Mouse (Mus musculus) lung, embryonic 14.5 days (tissue): ENCODE measurements around the gene Pop5. TPM values are rescaled to one million over a fixed set of nuclear protein-coding genes. Genes with fewer than 3 reads are reported as not detected.

Source experiments
- ATAC-seq: fragments of 200-750 bp; cut with Nextera tagmentation; 2 replicates; pipeline ENCODE4 v1.8.0; 2017; ENCODE audit warnings: mild to moderate bottlenecking, moderate TSS enrichment, moderate library complexity; ENCODE audit not compliant: insufficient read depth
- DNase-seq: peaks from one replicate; pipeline ENCODE4 v3.0.0-alpha.2; 2015
- H3K27ac ChIP-seq: fragments of 300-500 bp; sonication (generic); 2 replicates; pipeline ENCODE4 v1.5.1; 2014; ENCODE audit warnings: low read depth, mild to moderate bottlenecking, moderate library complexity
- H3K27me3 ChIP-seq: fragments of 300-500 bp; sonication (generic); 2 replicates; pipeline ENCODE4 v1.6.1; 2014; ENCODE audit warnings: low read length, control low read depth; ENCODE audit not compliant: insufficient read depth
- H3K36me3 ChIP-seq: fragments of 300-500 bp; sonication (generic); 2 replicates; pipeline ENCODE4 v1.6.1; 2014; ENCODE audit warnings: control low read depth; ENCODE audit not compliant: insufficient read depth
- H3K4me1 ChIP-seq: fragments of 300-500 bp; sonication (generic); 2 replicates; pipeline ENCODE4 v1.6.1; 2014; ENCODE audit warnings: antibody characterized with exemption, control low read depth; ENCODE audit not compliant: insufficient read depth
- H3K4me2 ChIP-seq: fragments of 300-500 bp; sonication (generic); 2 replicates; pipeline ENCODE4 v1.6.1; 2014; ENCODE audit warnings: mild to moderate bottlenecking
- H3K4me3 ChIP-seq: fragments of 300-500 bp; sonication (generic); 2 replicates; pipeline ENCODE4 v1.5.1; 2014; ENCODE audit warnings: low read depth, low read length
- H3K9ac ChIP-seq: fragments of 300-500 bp; sonication (generic); 2 replicates; pipeline ENCODE4 v1.6.1; 2014
- H3K9me3 ChIP-seq: fragments of 300-500 bp; sonication (generic); 2 replicates; pipeline ENCODE4 v1.6.1; 2016; ENCODE audit warnings: low read depth, low read length, control low read depth
- CTCF ChIP-seq: IDR thresholded peaks from 2 replicates; pipeline ENCODE4 v1.5.1; 2016; ENCODE audit warnings: antibody characterized with exemption, low read depth
- WGBS: fragments of 180-500 bp; shearing (Covaris S2); extraction: QIAGEN DNeasy Blood & Tissue Kit; methylation state at CpG from one replicate; pipeline ENCODE4 v1.1.7; 2014; 5-methylcytosine and 5-hydroxymethylcytosine counted together
- polyA plus RNA-seq: library from polyadenylated mRNA; unstranded; fragments of >200 nt; fragmentation: Nextera tagmentation; extraction: Ambion mirVana; gene quantifications from 2 replicates; pipeline ENCODE4 v1.2.1, GENCODE M21; 2014

Pop5 gene
- polyA plus RNA-seq, 1 experiment from 2014 or later: 111 TPM

DNA sequence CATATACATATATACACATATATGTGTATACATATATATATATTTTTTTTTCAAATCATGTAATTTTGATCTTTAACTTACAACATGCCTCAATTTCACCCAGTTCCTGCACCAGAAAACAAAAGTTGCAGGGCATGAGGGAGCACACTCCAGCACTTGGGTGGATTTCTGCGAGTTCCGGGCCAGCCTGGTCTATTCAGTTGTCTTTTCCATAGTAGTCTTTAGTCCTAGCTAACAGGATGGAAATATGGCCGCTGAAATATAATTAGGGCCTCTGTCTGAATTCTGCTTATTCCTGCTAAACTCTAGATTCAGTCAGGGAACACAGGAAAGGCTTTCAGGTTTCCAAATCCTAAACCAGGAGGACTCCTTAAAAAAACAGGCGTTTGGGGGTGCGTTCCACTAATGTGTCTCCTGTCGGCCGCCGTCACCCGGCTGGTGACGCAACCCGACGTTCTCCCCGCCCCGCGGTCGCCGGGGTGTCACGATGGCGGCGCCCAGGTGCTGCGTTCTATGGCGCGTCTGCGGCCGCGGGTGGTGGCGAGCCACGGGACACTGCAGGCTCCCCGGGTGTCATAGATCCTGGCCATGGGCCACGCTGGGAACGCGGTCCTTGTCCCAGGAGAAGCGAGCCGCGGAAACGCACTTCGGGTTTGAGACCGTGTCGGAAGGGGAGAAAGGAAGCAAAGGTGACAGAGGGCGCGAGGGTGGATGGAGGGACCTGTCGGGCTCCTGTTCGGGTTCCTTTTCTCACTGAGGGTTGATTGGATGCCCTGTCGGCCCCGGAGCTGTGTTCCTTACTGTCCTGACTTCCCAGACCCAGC lies 43.8 kb downstream of the Pop5 start, which contains the start of gene Coq5:
Coq5 (plus strand) TSS at position 441 of the 824 bp plus-strand sequence.
- Histone ChIP-seq H3K9ac (peak within 1 kb of the TSS; percentile 76), H3K4me2 (peak within 1 kb of the TSS; percentile 88), H3K27ac (peak within 1 kb of the TSS; percentile 42; the same call in 1 of the 2 replicates), H3K27me3 (no peaks in the 10 kb centered on the region), H3K36me3 (peaks cover 16% of the 10 kb centered on the region), H3K4me3 (peak within 1 kb of the TSS; percentile 96), H3K9me3 (no peaks in the 10 kb centered on the region), H3K4me1 (peaks cover 5% of the 10 kb centered on the region)
- ATAC-seq: peak; percentile 82
- no peak for TF ChIP-seq CTCF
- DNase-seq: peak; percentile 91
- 4% methylated on average over 45 of the region's 45 CpGs for WGBS

DNA sequence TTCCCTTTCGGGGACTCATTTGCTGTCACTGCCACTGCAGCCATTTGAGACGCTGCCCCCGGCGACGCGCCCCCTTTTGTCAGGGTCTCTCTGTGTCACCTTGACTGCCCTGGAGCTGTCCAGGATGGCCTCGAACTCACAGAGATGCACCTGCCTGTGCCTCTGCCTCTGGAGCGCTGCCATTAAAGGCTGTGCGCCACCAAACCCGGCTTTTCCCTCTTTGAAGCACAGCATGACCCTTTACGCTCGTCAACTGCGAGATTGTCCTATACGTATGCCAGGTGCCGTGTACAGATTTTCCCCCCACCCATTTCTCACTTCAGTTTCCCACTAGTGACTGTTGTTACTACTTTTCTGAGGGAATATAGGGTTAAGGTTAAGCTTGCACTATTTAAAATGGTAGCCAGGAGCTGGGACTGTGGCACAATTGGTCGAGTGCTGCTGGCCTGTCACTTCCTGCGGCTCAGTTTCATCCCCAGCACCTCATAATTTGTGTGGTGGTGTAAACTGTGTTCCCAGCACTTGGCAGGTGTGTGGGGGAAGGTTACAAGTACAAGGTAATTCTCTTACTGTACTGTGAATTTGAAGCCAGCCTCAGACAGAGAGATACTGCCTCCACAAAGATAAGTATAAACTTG lies 44.5 kb downstream of the Pop5 start:
- WGBS: 4% methylated on average over 17 of the region's 17 CpGs
- H3K9me3 ChIP-seq: no peaks in the 10 kb centered on the region
- H3K4me3 ChIP-seq: peak overlapping the region; percentile 96
- peak overlapping the region; percentile 88 for H3K4me2 ChIP-seq
- H3K9ac ChIP-seq: peak overlapping the region; percentile 76
- H3K27me3 ChIP-seq: no peaks in the 10 kb centered on the region
- DNase-seq: no peak
- peaks cover 22% of the 10 kb centered on the region for H3K36me3 ChIP-seq
- no peak for TF ChIP-seq CTCF
- peak overlapping the region; percentile 42; the same call in 1 of the 2 replicates for H3K27ac ChIP-seq
- ATAC-seq: peak; percentile 35; the same call in 1 of the 2 replicates
- peaks cover 5% of the 10 kb centered on the region for H3K4me1 ChIP-seq

DNA sequence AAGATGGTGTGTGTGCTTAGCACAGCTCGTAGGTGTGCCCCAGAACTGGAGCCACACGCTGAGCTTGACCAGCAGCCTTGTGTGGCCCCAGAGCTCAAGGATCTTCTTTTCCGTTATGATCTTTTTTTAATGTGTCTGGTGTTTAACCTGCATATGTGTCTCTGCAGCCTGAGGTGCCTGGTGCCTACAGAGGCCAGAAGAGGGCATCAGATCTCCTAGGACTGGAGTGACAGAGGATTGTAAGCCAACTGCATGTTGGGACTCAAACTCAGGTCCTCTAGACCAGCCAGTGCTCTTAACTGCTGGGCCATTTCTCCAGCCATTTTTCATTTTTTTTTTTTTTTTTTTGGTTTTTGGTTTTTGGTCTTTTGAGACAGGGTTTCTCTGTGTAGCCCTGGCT lies 49.1 kb downstream of the Pop5 start:
- ATAC-seq: no peak
- DNase-seq: no peak
- Histone ChIP-seq H3K27me3 (no peaks in the 10 kb centered on the region), H3K27ac (no peak overlapping the region), H3K36me3 (peaks cover 35% of the 10 kb centered on the region), H3K4me2 (no peak overlapping the region), H3K9ac (no peak overlapping the region), H3K4me1 (peaks cover 5% of the 10 kb centered on the region), H3K9me3 (no peaks in the 10 kb centered on the region), H3K4me3 (no peak overlapping the region)
- WGBS: 89% methylated on average over 3 of the region's 3 CpGs
- TF ChIP-seq CTCF: peak; percentile 29; the same call in 1 of the 2 replicates

GRCm38 (mm10) chr5:115294173-115294572 lies 58.5 kb downstream of the Pop5 start:
- no peaks in the 10 kb centered on the region for H3K27me3 ChIP-seq
- WGBS: 91% methylated on average over 8 of the region's 8 CpGs
- peak; percentile 26 for TF ChIP-seq CTCF
- peaks cover 5% of the 10 kb centered on the region for H3K4me1 ChIP-seq
- H3K36me3 ChIP-seq: peaks cover 74% of the 10 kb centered on the region
- no peak overlapping the region for H3K4me2 ChIP-seq
- ATAC-seq: no peak
- no peak overlapping the region for H3K4me3 ChIP-seq
- no peaks in the 10 kb centered on the region for H3K9me3 ChIP-seq
- DNase-seq: no peak
- H3K9ac ChIP-seq: no peak overlapping the region
- no peak overlapping the region for H3K27ac ChIP-seq

Other genes with a start within 250 kb of the Pop5 start
- gene Sppl3, start 224.7 kb upstream of the Pop5 start, polyA plus RNA-seq: 32.8 and 39.6 TPM in 2 replicates
- gene Gm10401, start 137.5 kb upstream of the Pop5 start, polyA plus RNA-seq: 36.4 and 36.5 TPM in 2 replicates
- 43.8 and 46.9 TPM in 2 replicates for gene Acads, start 116.5 kb upstream of the Pop5 start, polyA plus RNA-seq
- gene Unc119b, start 100.9 kb upstream of the Pop5 start, polyA plus RNA-seq: 41.9 and 45.4 TPM in 2 replicates
- 72.4 and 81.1 TPM in 2 replicates for gene Mlec, start 77.7 kb upstream of the Pop5 start, polyA plus RNA-seq
- 2.4 and 2.6 TPM in 2 replicates for gene Cabp1, start 41.5 kb upstream of the Pop5 start, polyA plus RNA-seq
- 92.5 and 97.2 TPM in 2 replicates for gene Rnf10, start 37.1 kb downstream of the Pop5 start, polyA plus RNA-seq
- 39.2 and 40.7 TPM in 2 replicates for gene Coq5, start 43.8 kb downstream of the Pop5 start, polyA plus RNA-seq
- gene Dynll1, start 65.2 kb downstream of the Pop5 start, polyA plus RNA-seq: 1,568 and 1,614 TPM in 2 replicates
- gene Srsf9, start 91.3 kb downstream of the Pop5 start, polyA plus RNA-seq: 286 and 291 TPM in 2 replicates
- gene Gatc, start 105.3 kb downstream of the Pop5 start, polyA plus RNA-seq: 35.0 and 37.5 TPM in 2 replicates
- 61.9 and 62.6 TPM in 2 replicates for gene Triap1, start 105.4 kb downstream of the Pop5 start, polyA plus RNA-seq
- gene Cox6a1, start 113.1 kb downstream of the Pop5 start, polyA plus RNA-seq: 842 and 846 TPM in 2 replicates
- gene Msi1, start 193.8 kb downstream of the Pop5 start, polyA plus RNA-seq: 17.1 and 21.2 TPM in 2 replicates
- gene Pla2g1b, start 230.4 kb downstream of the Pop5 start, polyA plus RNA-seq: 4.5 and 5.6 TPM in 2 replicates
- 22.8 and 23.9 TPM in 2 replicates for gene Sirt4, start 248.9 kb downstream of the Pop5 start, polyA plus RNA-seq